Mouse (Mus musculus) kidney, embryonic 15.5 days (tissue): ENCODE measurements around the gene Capzb. TPM values are rescaled to one million over a fixed set of nuclear protein-coding genes. Genes with fewer than 3 reads are reported as not detected.
A peak's percentile ranks its signal among the peaks of the same experiment; 100 is the strongest.

ENCODE experiments used
- ATAC-seq: fragments of 200-750 bp; cut with Nextera tagmentation; replicated peaks from 2 replicates; pipeline ENCODE4 v1.8.0; 2017; ENCODE audit warnings: moderate TSS enrichment; ENCODE audit not compliant: low FRiP score
- H3K27ac ChIP-seq: fragments of 300-500 bp; sonication (generic); 2 replicates; pipeline ENCODE4 v1.5.1; 2015; ENCODE audit warnings: mild to moderate bottlenecking, inconsistent platforms
- H3K27me3 ChIP-seq: fragments of 300-500 bp; sonication (generic); 2 replicates; pipeline ENCODE4 v1.6.1; 2015; ENCODE audit warnings: inconsistent platforms
- H3K36me3 ChIP-seq: fragments of 300-500 bp; sonication (generic); 2 replicates; pipeline ENCODE4 v1.6.1; 2015; ENCODE audit warnings: inconsistent platforms
- H3K4me1 ChIP-seq: fragments of 300-500 bp; sonication (generic); 2 replicates; pipeline ENCODE4 v1.6.1; 2015; ENCODE audit warnings: inconsistent platforms
- H3K4me2 ChIP-seq: fragments of 300-500 bp; sonication (generic); 2 replicates; pipeline ENCODE4 v1.6.1; 2015; ENCODE audit warnings: moderate library complexity, mild to moderate bottlenecking, inconsistent platforms
- H3K4me3 ChIP-seq: fragments of 300-500 bp; sonication (generic); replicated peaks from 2 replicates; pipeline ENCODE4 v1.5.1; 2015; ENCODE audit warnings: mild to moderate bottlenecking, inconsistent platforms
- H3K9ac ChIP-seq: fragments of 300-500 bp; sonication (generic); 2 replicates; pipeline ENCODE4 v1.6.1; 2015; ENCODE audit warnings: mild to moderate bottlenecking, inconsistent platforms
- H3K9me3 ChIP-seq: fragments of 300-500 bp; sonication (generic); replicated peaks from 2 replicates; pipeline ENCODE4 v1.6.1; 2016; ENCODE audit warnings: inconsistent platforms
- WGBS: fragments of 180-500 bp; shearing (Covaris S2); methylation state at CpG from one replicate; pipeline ENCODE4 v1.1.7; 2015; ENCODE audit warnings: mixed read lengths; 5-methylcytosine and 5-hydroxymethylcytosine counted together
- polyA plus RNA-seq: library from polyadenylated mRNA; unstranded; fragments of >200 nt; fragmentation: Nextera tagmentation; extraction: Ambion mirVana; gene quantifications from 2 replicates; pipeline ENCODE4 v1.2.1, GENCODE M21; 2015

Capzb gene
- polyA plus RNA-seq, 1 experiment from 2014 or later, result 395 TPM

DNA sequence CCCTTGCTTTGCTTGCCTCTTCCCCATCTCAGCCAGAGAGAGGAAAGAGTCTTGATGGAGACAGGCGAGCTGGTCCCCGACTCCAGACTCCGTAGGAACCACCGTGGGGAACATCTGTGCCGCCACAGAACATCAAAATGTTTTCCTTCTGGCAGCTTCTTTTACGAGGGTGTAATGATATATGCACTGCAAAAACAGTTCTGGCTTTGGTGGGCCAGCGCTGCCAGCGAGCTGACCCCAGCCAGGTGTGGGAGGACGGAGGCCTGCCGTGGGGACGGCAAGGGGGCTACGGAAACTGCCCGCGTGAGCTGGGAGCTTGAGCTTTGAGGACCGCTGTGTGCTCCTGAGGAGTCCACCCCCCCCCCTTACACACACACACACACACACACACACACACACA is 92.2 kb downstream of the Capzb start:
- 45% methylated on average over 15 of the region's 15 CpGs for WGBS
- H3K27me3 ChIP-seq, result no peaks in the 10 kb centered on the region
- H3K4me2 ChIP-seq, result no peak overlapping the region
- H3K9ac ChIP-seq, result no peak overlapping the region
- H3K4me3 ChIP-seq, result no peak overlapping the region
- H3K4me1 ChIP-seq, result peaks cover 64% of the 10 kb centered on the region
- H3K27ac ChIP-seq, result peak overlapping the region; percentile 90
- peaks cover 85% of the 10 kb centered on the region for H3K36me3 ChIP-seq
- ATAC-seq, result no peak
- no peaks in the 10 kb centered on the region for H3K9me3 ChIP-seq

- H3K4me1 ChIP-seq, result peaks cover 57% of the 10 kb centered on the region
- no peak overlapping the region for H3K4me3 ChIP-seq
- H3K9ac ChIP-seq, result no peak overlapping the region
- no peak overlapping the region for H3K4me2 ChIP-seq
- no peaks in the 10 kb centered on the region for H3K27me3 ChIP-seq
- no peak overlapping the region for H3K27ac ChIP-seq
- peaks cover 85% of the 10 kb centered on the region for H3K36me3 ChIP-seq
- H3K9me3 ChIP-seq, result no peaks in the 10 kb centered on the region
- WGBS, result 85% methylated on average over 5 of the region's 5 CpGs
- ATAC-seq, result no peak
Measured at GRCm38 (mm10) chr4:139286234-139286633, 93.5 kb downstream of the Capzb start.

DNA sequence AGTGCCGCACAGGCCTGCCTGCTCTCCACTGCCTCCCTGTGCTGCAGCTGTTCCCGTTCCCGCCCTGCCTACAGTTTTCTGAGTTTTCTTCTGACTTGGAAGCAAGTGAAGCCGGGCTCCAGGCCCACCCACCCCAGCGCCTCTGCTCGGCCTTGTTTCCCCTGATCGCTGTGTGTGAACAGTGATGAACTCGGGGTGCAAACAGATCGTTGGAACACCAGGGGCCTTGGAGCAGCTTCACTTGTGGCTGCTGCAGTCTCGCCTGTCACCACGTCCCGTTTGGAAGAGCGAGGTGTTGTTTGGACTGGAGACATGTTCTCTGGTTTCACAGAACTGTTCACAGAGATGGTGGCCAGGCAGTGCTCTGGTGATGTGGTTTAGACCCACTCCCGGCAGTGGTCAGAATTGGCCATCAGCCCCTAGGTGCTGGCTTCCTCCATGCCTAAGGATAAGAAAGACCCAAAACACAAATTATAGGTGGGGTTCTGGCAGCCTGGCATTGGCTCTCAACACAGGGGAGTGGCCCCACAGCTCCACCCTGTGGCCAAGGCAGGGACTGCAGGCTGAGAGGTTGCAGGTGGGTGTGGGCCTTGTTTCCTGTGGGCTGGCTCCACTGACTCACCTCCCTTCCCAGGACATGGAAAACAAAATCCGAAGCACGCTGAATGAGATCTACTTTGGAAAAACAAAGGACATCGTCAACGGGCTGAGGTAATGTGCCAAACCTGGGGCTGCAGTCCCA is 94.6 kb downstream of the Capzb start:
- Histone ChIP-seq H3K4me2 (no peak overlapping the region), H3K27ac (peak overlapping the region; percentile 51), H3K27me3 (no peaks in the 10 kb centered on the region), H3K4me3 (no peak overlapping the region), H3K9me3 (no peaks in the 10 kb centered on the region), H3K36me3 (peaks cover 85% of the 10 kb centered on the region), H3K4me1 (peaks cover 48% of the 10 kb centered on the region), H3K9ac (no peak overlapping the region)
- ATAC-seq, result no peak
- WGBS, result 70% methylated on average over 18 of the region's 18 CpGs

DNA sequence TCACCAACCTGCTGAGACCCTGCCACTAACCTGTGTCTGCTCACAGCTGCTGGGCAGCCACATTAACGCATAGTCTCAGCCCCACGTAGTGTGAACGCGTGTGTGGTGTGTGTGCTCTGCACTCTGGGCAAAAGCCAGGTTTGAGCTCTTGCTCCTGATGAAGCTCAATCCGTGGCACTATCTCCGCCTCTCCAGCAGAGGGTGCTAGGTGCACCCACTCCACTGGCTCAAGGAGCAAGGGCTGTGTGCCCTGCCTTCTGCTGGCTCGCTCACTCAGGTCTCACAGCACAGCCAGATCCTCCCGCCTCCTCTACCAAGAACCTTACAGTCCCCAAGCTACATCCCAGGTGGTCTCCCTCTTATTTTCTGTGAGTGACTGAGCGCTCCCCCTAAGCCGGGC is 96.3 kb downstream of the Capzb start:
- H3K9me3 ChIP-seq, result no peaks in the 10 kb centered on the region
- H3K36me3 ChIP-seq, result peaks cover 80% of the 10 kb centered on the region
- H3K9ac ChIP-seq, result no peak overlapping the region
- 0 out of 2 replicates have a peak, but pooled peaks have one; percentile 31 for ATAC-seq
- H3K4me1 ChIP-seq, result peaks cover 30% of the 10 kb centered on the region
- H3K27ac ChIP-seq, result 0 out of 2 replicates have a peak overlapping the region, but pooled peaks have one; percentile 37
- no peak overlapping the region for H3K4me2 ChIP-seq
- H3K27me3 ChIP-seq, result no peaks in the 10 kb centered on the region
- 73% methylated on average over 10 of the region's 10 CpGs for WGBS
- H3K4me3 ChIP-seq, result no peak overlapping the region

DNA sequence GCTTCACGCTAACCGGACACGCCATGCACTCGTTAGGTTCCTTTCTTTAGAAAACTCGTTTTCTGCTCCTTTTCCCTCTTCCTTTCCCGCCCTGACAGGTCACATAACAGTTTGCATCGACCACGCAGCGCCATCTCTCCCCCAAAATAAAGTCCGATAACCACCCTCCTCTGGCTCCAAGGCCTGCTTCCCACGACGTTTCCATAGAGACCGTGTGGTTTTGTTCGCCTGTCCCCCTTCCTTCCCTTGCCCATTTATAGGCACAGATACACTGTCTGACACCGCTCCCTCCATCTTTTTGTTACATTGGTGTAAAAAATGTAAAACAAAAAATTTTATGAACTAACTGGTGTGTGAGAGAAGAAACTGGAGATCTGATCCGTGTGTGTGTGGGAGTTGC is 98.4 kb downstream of the Capzb start:
- Histone ChIP-seq H3K36me3 (peaks cover 63% of the 10 kb centered on the region), H3K27me3 (no peaks in the 10 kb centered on the region), H3K27ac (no peak overlapping the region), H3K9ac (no peak overlapping the region), H3K9me3 (no peaks in the 10 kb centered on the region), H3K4me3 (no peak overlapping the region), H3K4me2 (no peak overlapping the region), H3K4me1 (0 out of 2 replicates have a peak, but pooled peaks cover 16% of the 10 kb centered on the region)
- 82% methylated on average over 16 of the region's 16 CpGs for WGBS
- no peak for ATAC-seq

GRCm38 (mm10) chr4:139292038-139292437 is 99.3 kb downstream of the Capzb start:
- no peak for ATAC-seq
- 94% methylated on average over 5 of the region's 5 CpGs for WGBS
- 0 out of 2 replicates have a peak, but pooled peaks cover 11% of the 10 kb centered on the region for H3K4me1 ChIP-seq
- H3K4me3 ChIP-seq, result no peak overlapping the region
- no peak overlapping the region for H3K27ac ChIP-seq
- H3K9me3 ChIP-seq, result no peaks in the 10 kb centered on the region
- H3K4me2 ChIP-seq, result no peak overlapping the region
- H3K36me3 ChIP-seq, result peaks cover 56% of the 10 kb centered on the region
- no peak overlapping the region for H3K9ac ChIP-seq
- no peaks in the 10 kb centered on the region for H3K27me3 ChIP-seq

DNA sequence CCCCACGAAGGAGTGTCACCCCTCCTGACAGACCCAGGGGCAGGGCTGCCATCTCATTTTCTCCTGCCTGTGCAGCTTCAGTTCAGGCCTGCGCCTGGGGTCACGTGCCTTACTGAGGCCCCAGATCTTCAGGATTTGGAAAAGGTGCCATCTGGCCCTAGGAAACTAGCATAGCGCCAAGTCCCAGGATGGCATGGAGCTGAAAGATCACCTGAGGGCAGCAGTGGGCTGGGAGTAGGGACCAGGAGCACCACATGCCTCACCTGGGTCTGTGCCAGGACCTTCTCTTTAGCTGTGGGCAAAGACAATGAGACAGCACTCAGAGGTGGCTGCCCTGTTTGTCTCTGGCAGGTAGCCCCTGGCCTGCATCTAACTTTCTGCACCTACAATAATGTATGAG is 104.9 kb downstream of the Capzb start:
- H3K36me3 ChIP-seq, result peaks cover 48% of the 10 kb centered on the region
- H3K4me1 ChIP-seq, result no peaks in the 10 kb centered on the region
- H3K9ac ChIP-seq, result no peak overlapping the region
- no peak overlapping the region for H3K4me3 ChIP-seq
- no peaks in the 10 kb centered on the region for H3K27me3 ChIP-seq
- no peak overlapping the region for H3K27ac ChIP-seq
- ATAC-seq, result no peak
- no peaks in the 10 kb centered on the region for H3K9me3 ChIP-seq
- WGBS, result 85% methylated on average over 4 of the region's 4 CpGs
- no peak overlapping the region for H3K4me2 ChIP-seq

DNA sequence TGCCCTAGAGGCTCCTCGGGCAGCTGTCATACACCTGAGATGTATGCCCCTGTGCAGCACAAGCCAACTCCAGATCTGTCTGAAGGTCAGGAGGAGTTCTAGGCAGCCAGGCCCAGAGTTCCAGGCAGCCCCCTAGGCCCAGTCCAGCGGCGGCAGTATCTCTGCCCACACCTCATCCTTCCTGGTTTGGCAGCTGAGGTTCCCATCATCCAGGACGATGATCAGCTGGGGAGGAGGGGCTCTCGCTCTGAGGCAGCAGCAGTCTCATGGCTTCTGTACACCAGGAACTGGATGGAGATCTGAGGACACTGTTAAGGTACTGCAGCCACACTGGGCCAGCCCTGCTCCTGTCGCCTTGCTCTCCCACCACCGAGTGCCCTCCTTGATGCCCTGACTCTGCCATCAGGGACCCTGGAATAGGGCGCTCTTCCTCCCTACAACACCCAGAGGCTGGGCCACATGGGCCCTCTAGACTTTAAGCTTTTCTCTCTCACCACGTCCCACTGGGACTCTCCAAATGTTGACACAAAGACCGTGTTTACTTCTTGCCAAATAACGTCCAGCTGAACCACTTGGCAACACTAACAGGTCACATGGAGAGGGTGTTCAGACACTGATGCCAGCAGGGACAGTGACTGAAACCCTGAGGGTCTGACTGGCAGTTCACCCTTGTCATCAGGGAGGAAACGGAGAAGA is 106.1 kb downstream of the Capzb start:
- Histone ChIP-seq H3K9me3 (no peaks in the 10 kb centered on the region), H3K36me3 (peaks cover 53% of the 10 kb centered on the region), H3K4me2 (no peak overlapping the region), H3K4me1 (no peaks in the 10 kb centered on the region), H3K27ac (no peak overlapping the region), H3K9ac (no peak overlapping the region), H3K4me3 (no peak overlapping the region), H3K27me3 (no peaks in the 10 kb centered on the region)
- 82% methylated on average over 12 of the region's 12 CpGs for WGBS
- ATAC-seq, result no peak

DNA sequence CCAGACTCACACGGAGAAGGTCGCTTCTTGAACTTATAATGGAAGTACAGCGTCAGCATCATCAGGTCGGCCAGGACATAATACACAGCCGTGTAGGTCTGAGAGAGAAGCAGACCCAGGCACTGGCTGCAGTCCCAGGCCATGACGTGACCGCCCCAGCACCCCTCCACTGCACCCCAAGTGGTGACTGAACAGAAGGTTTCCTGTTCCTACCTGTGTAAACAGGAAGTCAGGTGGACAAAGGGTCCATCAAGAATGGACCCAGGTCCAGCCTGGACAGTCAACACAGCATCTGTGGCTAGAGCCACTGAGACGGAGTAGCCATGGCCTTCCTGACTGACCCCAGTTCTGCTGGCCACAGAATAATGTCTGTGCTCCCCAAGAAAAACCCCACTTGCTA is 109.1 kb downstream of the Capzb start:
- H3K27me3 ChIP-seq, result no peaks in the 10 kb centered on the region
- H3K4me2 ChIP-seq, result no peak overlapping the region
- H3K27ac ChIP-seq, result no peak overlapping the region
- H3K9ac ChIP-seq, result no peak overlapping the region
- 92% methylated on average over 8 of the region's 8 CpGs for WGBS
- no peaks in the 10 kb centered on the region for H3K9me3 ChIP-seq
- H3K4me1 ChIP-seq, result no peaks in the 10 kb centered on the region
- H3K4me3 ChIP-seq, result no peak overlapping the region
- H3K36me3 ChIP-seq, result peaks cover 67% of the 10 kb centered on the region
- ATAC-seq, result no peak

DNA sequence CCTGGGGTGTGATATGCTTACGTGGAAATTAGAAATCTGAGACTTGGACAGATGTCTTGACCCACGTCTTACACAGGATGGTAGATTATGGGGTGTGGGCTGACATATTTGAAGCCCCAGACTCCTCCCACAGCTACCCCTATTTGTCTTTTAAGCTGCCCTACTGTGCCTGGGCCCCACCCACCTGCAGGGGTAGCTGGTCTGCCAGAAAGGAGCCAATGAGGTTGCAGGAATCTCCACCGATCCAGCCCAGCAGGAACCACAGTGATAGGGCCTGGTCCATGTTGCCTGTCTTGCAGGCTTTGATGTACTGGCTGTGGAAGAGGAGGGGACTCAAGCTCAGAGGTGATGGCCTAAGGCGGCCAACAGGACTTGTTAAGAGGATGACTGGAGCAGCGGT is 109.5 kb downstream of the Capzb start:
- no peak overlapping the region for H3K4me3 ChIP-seq
- 69% methylated on average over 5 of the region's 5 CpGs for WGBS
- no peak overlapping the region for H3K27ac ChIP-seq
- H3K27me3 ChIP-seq, result no peaks in the 10 kb centered on the region
- no peak for ATAC-seq
- H3K4me1 ChIP-seq, result no peaks in the 10 kb centered on the region
- no peak overlapping the region; the same call in 1 of the 2 replicates for H3K9ac ChIP-seq
- H3K9me3 ChIP-seq, result no peaks in the 10 kb centered on the region
- no peak overlapping the region for H3K4me2 ChIP-seq
- H3K36me3 ChIP-seq, result peaks cover 62% of the 10 kb centered on the region

- 90% methylated on average over 3 of the region's 3 CpGs for WGBS
- Histone ChIP-seq H3K36me3 (peaks cover 39% of the 10 kb centered on the region), H3K27me3 (no peaks in the 10 kb centered on the region), H3K4me3 (no peak overlapping the region), H3K27ac (no peak overlapping the region), H3K4me2 (no peak overlapping the region), H3K9ac (no peak overlapping the region), H3K9me3 (no peaks in the 10 kb centered on the region), H3K4me1 (peaks cover 15% of the 10 kb centered on the region)
- no peak for ATAC-seq
Measured at GRCm38 (mm10) chr4:139305521-139305920, 112.8 kb downstream of the Capzb start.

GRCm38 (mm10) chr4:139307916-139308315 is 115.2 kb downstream of the Capzb start:
- peaks cover 15% of the 10 kb centered on the region; the same call in 1 of the 2 replicates for H3K36me3 ChIP-seq
- no peak for ATAC-seq
- peaks cover 30% of the 10 kb centered on the region for H3K4me1 ChIP-seq
- no peaks in the 10 kb centered on the region for H3K9me3 ChIP-seq
- no peak overlapping the region for H3K9ac ChIP-seq
- no peaks in the 10 kb centered on the region for H3K27me3 ChIP-seq
- WGBS, result 87% methylated on average over 5 of the region's 5 CpGs
- no peak overlapping the region for H3K4me2 ChIP-seq
- H3K27ac ChIP-seq, result no peak overlapping the region
- H3K4me3 ChIP-seq, result no peak overlapping the region
